Mouse (Mus musculus) granulocyte monocyte progenitor cell, adult 5-6 weeks (primary cell): ENCODE data around the gene Prdx6. TPM values are rescaled to one million over a fixed set of nuclear protein-coding genes. Genes with fewer than 3 reads are reported as not detected.
A peak's percentile ranks its signal among the peaks of the same experiment; 100 is the strongest.

ENCODE experiments used
- ATAC-seq: replicated peaks from 2 replicates; pipeline ENCODE4 v1.8.0; 2016; ENCODE audit warnings: mild to moderate bottlenecking, moderate TSS enrichment, inconsistent platforms; ENCODE audit not compliant: poor library complexity, severe bottlenecking
- total RNA-seq, 2 experiments: library from RNA; stranded (forward) in 1 of 2; stranded (reverse) in 1 of 2; fragments of 200-712, 200-1000 nt in 1 of 2; fragments of >200 nt in 1 of 2; fragmentation: Nextera tagmentation in 1 of 2; gene quantifications; 2 replicates each; pipeline ENCODE4 v1.2.3; 2014 to 2017

The Prdx6 gene
- total RNA-seq (2014; fragmentation: Nextera tagmentation) (217 and 261 TPM in 2 replicates), total RNA-seq (2017) (373 and 405 TPM in 2 replicates)

- peak; percentile 65 for ATAC-seq
Measured at GRCm38 (mm10) chr1:161250604-161251416, at the start of gene Prdx6. Gene Prdx6, minus strand, starts transcription at chr1:161251219.

DNA sequence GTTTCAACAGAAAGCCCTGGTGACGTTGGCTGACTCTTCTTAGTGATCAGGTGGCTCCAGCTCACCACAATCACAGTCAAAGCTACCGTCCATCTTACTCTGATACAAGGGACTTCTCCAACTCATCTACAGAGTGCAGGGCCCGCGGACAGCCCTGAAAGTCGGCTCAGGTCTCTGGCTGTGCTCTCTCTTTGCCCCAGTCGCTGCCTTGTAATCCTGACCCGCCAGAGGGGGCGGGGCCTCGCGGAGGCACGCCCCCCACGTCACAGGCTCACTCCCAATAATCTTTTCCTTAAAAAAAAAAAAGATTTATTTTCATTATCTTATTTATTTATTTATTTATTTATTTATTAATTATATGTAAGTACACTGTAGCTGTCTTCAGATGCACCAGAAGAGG, 37.2 kb upstream of the Prdx6 start:
- peak; percentile 33; the same call in 1 of the 2 replicates for ATAC-seq

DNA sequence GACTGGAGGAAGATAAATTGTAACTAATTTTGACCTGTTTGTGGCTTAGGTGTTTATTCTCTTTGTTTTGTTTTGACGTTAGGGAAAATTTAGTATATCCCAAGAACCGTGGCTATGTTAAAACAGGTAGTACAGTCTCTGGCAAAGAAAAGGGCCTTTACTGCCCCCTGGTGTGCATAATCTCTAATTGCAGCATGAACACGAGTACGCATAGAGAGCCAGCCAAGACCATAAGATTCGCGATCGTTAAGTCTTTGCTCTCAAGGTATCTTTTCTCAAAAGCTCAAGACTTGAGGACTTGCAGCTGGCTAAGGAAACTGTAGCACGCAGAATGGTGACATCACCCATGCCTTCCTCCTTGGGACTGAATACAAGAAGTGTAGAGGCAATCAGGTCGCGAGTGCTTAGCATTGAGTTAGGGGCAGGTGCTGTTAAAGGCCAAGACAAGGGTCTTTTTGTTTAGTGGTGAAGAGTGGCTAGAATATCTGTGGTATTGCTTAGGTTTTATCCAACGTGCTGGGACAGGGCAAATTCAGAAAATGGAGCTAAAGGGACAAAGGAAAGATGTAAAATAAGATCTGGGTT, 35.8 kb upstream of the Prdx6 start:
- peak; percentile 97 for ATAC-seq

GRCm38 (mm10) chr1:161281054-161281688, 30.2 kb upstream of the Prdx6 start:
- ATAC-seq = no peak

DNA sequence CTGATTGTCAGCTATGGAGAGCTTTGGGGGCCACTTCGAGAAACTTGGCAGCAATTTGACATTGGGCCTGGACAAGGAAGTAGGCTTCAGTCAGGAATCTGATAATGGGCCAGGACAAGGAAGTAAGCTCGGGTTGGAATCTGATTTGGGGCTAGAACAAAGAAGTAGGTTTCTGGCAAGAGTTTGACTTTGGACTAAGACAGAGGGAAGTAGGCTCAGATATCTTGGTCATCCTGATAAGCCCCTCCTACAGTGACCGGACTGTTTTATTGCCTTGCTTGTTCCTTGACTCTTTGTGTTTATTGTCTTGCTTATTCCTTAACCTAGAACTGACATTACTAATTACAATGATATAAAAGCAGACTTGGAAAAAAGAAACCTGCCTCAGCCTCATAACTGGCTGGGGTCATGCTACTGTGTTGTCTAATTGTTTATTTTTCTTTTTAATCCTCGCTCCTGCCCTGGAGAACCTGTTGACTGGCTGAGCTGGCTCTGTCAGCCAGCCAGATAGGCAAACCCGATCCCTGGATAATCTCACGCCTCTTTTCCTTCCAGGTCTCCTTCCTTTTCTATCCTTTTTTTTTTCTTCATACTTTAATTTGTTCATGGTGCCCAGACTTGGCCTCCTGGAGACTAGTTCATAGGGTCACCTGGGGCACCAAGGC, 28.4 kb upstream of the Prdx6 start:
- ATAC-seq = no peak; the same call in 1 of the 2 replicates

GRCm38 (mm10) chr1:161273486-161273885, 22.5 kb upstream of the Prdx6 start:
- ATAC-seq = no peak

GRCm38 (mm10) chr1:161271461-161271810, 20.4 kb upstream of the Prdx6 start:
- no peak for ATAC-seq

- no peak for ATAC-seq
Measured at GRCm38 (mm10) chr1:161270776-161271460, 19.9 kb upstream of the Prdx6 start.

- ATAC-seq = no peak
Measured at GRCm38 (mm10) chr1:161269346-161269745, 18.3 kb upstream of the Prdx6 start.

DNA sequence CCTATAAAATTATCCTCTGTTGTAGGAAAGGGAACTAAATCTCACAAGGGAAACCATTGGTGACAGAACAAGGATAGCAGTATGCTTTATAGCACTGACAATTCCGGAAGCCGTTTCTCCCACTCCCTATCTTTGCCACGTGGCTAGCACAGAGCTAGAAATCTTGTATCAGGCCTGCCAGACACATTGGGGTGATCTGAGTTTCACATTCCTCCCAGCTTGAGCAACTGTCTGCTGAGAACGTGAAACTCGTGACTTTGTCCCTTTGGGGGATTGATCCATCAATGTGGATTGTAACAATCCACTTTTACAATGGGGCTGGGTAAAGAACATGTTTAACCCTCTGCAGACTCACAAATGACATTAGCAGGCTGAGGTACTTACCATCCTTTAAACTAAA, 17.9 kb upstream of the Prdx6 start:
- ATAC-seq = peak; percentile 52

- ATAC-seq = peak; percentile 97
Measured at GRCm38 (mm10) chr1:161268116-161268515, 17.1 kb upstream of the Prdx6 start.

DNA sequence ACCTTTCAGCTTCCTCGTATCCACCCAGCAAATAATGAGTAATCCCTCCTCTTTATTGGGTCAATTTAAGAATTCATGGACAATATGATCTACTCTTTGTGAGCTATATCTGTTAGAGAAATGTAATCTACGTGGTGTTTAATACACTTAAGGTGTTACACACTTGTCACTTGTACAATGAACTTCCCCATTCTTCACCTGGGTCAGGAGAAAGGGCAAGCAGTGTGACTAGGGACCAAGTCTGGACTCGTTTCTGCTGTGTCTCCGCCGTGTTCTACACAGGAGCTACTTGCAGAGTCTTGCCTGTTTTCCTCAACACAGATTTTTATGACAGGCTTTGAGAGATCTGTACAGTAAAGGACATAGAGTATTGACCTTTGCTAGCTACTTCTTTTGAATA, 13.9 kb upstream of the Prdx6 start:
- ATAC-seq = no peak

DNA sequence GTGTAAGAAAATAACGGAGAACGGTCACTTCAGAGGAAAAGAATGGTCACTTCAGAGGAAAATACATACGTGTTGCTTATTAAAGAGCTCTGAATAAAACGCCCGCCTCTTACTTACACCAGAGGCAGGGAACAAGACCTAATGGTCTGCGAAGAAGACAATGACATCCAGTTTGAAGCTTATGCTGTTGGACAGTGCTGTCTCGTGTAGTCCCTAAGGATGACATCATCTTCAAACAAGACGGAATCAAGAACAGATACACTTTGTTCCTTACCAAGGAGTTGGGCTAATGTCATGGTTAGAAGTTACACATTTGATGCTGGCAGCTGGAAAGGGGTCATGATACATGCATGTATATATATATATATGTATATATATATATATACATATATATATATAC, 12.6 kb upstream of the Prdx6 start:
- ATAC-seq = no peak

DNA sequence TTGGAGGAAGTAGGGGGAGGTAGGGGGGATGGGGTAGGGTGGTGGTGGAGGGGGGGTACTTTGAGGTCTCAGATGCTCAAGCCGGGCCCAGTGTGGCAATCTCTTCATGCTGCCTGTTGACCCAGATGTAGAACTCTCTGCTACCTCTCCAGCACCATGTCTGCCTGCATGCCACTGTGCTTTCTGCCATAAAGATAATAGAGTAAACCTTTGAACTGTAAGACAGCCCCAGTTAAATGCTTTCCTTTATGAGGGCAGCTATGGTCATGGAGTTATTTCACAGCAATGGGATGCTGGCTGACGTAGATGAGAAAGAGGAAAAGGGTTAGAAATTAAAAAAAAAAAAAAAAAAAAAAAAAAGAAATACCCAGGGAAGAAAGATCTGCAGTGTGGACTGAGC, 11.5 kb upstream of the Prdx6 start:
- ATAC-seq = no peak

DNA sequence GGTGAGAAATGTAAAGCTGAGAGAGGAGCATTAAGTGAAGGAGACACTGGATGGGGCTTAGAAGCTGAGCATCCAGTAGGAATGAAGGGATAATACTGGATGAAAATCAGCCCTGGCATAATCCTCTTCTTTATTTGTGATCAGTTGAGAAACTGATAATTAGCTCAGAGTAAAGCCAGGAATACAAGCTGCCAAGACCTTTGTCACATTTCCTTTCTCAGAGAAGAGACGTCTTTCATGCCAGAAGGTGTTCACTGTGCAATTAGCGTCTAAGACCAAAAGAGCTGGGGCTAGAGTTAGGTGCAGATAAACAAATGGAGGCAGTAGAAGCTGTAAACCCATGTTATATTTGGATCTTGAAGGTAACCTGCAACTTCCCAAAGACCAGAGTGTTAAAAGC, 9.7 kb upstream of the Prdx6 start:
- ATAC-seq = no peak

DNA sequence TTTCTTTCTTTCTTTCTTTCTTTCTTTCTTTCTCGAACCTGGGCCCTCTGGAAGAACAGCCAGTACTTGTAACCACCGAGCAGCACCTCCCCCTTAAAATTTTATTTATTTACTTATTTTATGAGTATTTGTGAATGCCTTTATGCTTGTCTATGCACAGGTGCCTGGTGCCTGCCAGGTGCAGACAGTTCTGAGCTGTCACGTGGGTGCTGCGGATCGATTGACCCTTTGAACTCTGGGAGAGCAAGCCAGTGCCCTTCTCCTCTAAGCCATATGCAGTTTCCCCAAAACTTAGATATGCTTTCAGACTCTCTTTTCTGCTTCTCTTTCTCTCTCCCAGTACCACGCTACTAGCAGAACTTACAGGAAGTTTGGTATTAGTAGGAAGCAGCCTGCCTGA, 8.1 kb upstream of the Prdx6 start:
- peak; percentile 46 for ATAC-seq

- ATAC-seq = no peak
Measured at GRCm38 (mm10) chr1:161258331-161258730, 7.3 kb upstream of the Prdx6 start.

DNA sequence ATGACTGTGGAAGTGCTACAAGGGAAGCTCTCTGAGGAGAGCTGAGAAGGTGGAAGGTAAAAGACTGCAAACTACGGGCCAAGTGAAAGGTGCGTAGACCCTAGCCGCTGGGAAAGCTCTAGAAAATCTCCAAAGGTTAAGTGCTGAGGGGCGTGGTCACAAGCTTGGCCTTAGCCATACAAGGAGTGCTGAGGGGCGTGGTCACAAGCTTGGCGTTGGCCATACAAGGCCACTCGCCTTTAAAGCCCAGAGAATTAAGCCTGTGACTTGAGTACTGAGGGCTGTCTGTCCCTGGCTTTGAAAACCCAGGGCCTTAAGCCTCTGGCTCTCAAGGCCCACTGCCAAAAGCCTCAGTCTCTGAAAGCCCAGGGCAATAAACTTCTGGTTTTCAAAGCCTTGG, 5.9 kb upstream of the Prdx6 start:
- no peak for ATAC-seq

DNA sequence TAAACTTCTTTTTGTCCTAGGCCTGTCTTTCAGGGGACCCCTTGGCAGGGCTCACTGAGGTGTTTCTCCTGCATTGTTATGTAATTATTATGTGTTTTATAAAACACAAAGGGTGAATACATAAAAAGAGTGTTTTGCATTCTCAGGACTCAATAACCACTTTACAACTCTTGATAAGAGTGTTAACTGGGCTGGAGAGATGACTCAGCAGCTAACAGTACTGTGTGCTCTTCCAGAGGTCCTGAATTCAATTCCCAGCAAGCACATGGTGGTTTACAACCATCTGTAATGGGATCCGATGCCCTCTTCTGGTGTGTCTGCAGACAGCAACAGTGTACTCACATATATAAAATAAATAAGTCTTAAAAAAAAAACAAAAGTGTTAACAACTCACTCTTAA, 3.3 kb upstream of the Prdx6 start:
- no peak for ATAC-seq

DNA sequence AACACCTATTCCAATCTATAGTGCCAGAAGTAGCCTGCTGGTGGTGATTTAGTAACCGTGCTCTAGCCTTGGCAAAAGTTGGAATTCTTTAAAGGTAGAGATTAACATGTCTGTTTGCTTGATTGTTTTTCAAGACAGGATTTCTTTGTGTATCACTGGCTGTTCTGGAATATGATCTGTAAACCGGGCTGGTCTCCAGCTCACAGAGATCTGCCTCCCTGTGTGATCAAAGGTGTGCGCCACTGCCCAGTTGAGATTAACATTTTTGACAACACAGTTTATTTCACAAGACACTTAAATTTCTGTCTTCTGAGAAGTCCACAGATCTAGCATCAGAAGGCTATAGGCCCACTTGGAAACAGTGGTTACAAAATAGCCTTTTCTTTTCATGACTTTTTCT, 1.9 kb upstream of the Prdx6 start:
- no peak for ATAC-seq
